12 mouse cellular contexts compared by ENCODE assay signal in the genomic region with DNA sequence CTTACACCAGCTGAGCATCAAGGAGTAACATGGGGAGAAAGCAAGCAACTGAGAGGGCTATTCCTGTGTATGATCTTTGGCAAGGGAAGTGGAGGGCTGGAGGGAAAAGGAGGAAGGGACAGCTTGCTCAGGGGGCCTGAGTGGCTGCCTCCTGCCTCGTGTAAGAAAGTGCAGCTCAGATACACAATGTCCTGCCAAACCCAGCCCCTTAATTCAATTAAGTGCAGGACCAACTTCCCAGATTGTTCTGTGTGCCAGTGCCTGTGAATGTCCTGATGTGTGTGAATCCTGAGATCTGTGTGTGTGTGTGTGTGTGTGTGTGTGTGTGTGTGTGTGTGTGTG. TPM values are rescaled to one million over a fixed set of nuclear protein-coding genes. Genes with fewer than 3 reads are reported as not detected.
DNase-seq lines count a peak whose midpoint lies in the region; ATAC-seq and TF ChIP-seq lines count a peak whose summit lies in the region.
"Had no signal": no experiment of that assay in that cellular context is flagged by ENCODE, and none has a peak within 500 bp of the region (broad histone marks: within the 10 kb centered on the region; RNA-seq: fewer than 3 reads in every experiment).

No protein-coding gene starts in this region.

- H3K9ac ChIP-seq in embryonic facial prominence, embryonic 12.5 days, result no peak overlapping the region
- H3K9ac ChIP-seq in forebrain, embryonic 13.5 days, result peak overlapping the region; percentile 53
- H3K9ac ChIP-seq in limb, embryonic 14.5 days (ENCODE audit: low read depth, low read length, severe bottlenecking), result peak overlapping the region; percentile 34; the same call in 1 of the 2 replicates

- DNase-seq in layer of hippocampus, adult 2 months (ENCODE audit: low spot score in 2 of 2), result no peak
- DNase-seq in layer of hippocampus, postnatal 36 days, result no peak
- DNase-seq in limb, embryonic 14.5 days (ENCODE audit: low spot score), result no peak
- DNase-seq in spleen, postnatal 36 days (ENCODE audit: low spot score in 2 of 2), result no peak
- no peak for DNase-seq in spleen, postnatal 4 days (ENCODE audit: low spot score in 2 of 2)
- DNase-seq: thymus, adult 2 months had no signal

- no peak for TF ChIP-seq POLR2A in limb, embryonic 14.5 days (IDR thresholded peaks at IDR 0.05; ENCODE audit: borderline replicate concordance, extremely low read depth, insufficient read depth, insufficient read length)

- H3K27ac ChIP-seq in layer of hippocampus, adult 2 months, result peak overlapping the region; percentile 80
- peak overlapping the region; percentile 99 for H3K27ac ChIP-seq in embryonic facial prominence, embryonic 12.5 days
- peak overlapping the region; percentile 74; the same call in 1 of the 2 replicates for H3K27ac ChIP-seq in forebrain, embryonic 13.5 days
- H3K27ac ChIP-seq in limb, embryonic 14.5 days (replicated peaks; ENCODE audit: low read depth, low read length), result peak overlapping the region; percentile 70; the same call in 1 of the 2 replicates
- H3K27ac ChIP-seq: kidney, postnatal 0 days; macrophage had no signal

- H3K4me3 ChIP-seq in layer of hippocampus, adult 2 months, result no peak overlapping the region
- H3K4me3 ChIP-seq in embryonic facial prominence, embryonic 12.5 days, result no peak overlapping the region
- no peak overlapping the region for H3K4me3 ChIP-seq in forebrain, embryonic 13.5 days
- H3K4me3 ChIP-seq in limb, embryonic 14.5 days (replicated peaks; ENCODE audit: low read length), result no peak overlapping the region

- H3K4me2 ChIP-seq in embryonic facial prominence, embryonic 12.5 days (replicated peaks), result no peak overlapping the region
- peak overlapping the region; percentile 50; the same call in 1 of the 2 replicates for H3K4me2 ChIP-seq in forebrain, embryonic 13.5 days
- no peak overlapping the region for H3K4me2 ChIP-seq in limb, embryonic 14.5 days (replicated peaks; ENCODE audit: low read depth, low read length, severe bottlenecking)

- TF ChIP-seq CTCF in layer of hippocampus, adult 2 months (conservative IDR thresholded peaks at IDR 0.05), result no peak

- H3K9me3 ChIP-seq in embryonic facial prominence, embryonic 12.5 days, result no peaks in the 10 kb centered on the region
- H3K9me3 ChIP-seq in forebrain, embryonic 13.5 days (replicated peaks), result no peaks in the 10 kb centered on the region
- no peaks in the 10 kb centered on the region for H3K9me3 ChIP-seq in limb, embryonic 14.5 days (ENCODE audit: control insufficient read depth, low read length)

- H3K4me1 ChIP-seq in embryonic facial prominence, embryonic 12.5 days, result peaks cover 83% of the 10 kb centered on the region
- H3K4me1 ChIP-seq in forebrain, embryonic 13.5 days, result peaks cover 100% of the 10 kb centered on the region
- H3K4me1 ChIP-seq in limb, embryonic 14.5 days (ENCODE audit: control insufficient read depth, insufficient read depth, low read length), result peaks cover 92% of the 10 kb centered on the region

- WGBS in embryonic facial prominence, embryonic 12.5 days, result 6% methylated on average over 1 of the region's 1 CpGs
- 5% methylated on average over 1 of the region's 1 CpGs for WGBS in forebrain, embryonic 13.5 days
- 0% methylated on average over 1 of the region's 1 CpGs for WGBS in limb, embryonic 14.5 days

- no peak for ATAC-seq in embryonic facial prominence, embryonic 12.5 days (ENCODE audit: insufficient number of reproducible peaks, insufficient read depth, low FRiP score, low TSS enrichment)
- no peak for ATAC-seq in forebrain, embryonic 13.5 days
- ATAC-seq in limb, embryonic 14.5 days (ENCODE audit: low FRiP score, low read depth), result no peak
- ATAC-seq: activated CD4-positive, CD25-positive, alpha-beta regulatory T cell, adult 4 months had no signal

- no peaks in the 10 kb centered on the region for H3K36me3 ChIP-seq in embryonic facial prominence, embryonic 12.5 days
- H3K36me3 ChIP-seq in forebrain, embryonic 13.5 days (ENCODE audit: poor library complexity, severe bottlenecking), result peaks cover 9% of the 10 kb centered on the region
- peaks cover 6% of the 10 kb centered on the region for H3K36me3 ChIP-seq in limb, embryonic 14.5 days (ENCODE audit: control insufficient read depth, insufficient read depth, low read length)

- peaks cover 36% of the 10 kb centered on the region for H3K27me3 ChIP-seq in embryonic facial prominence, embryonic 12.5 days
- H3K27me3 ChIP-seq in forebrain, embryonic 13.5 days, result peaks cover 47% of the 10 kb centered on the region
- H3K27me3 ChIP-seq in limb, embryonic 14.5 days (ENCODE audit: control insufficient read depth, insufficient read depth, low read length), result no peaks in the 10 kb centered on the region

RNA-seq across cellular contexts. Expression of a gene that starts 16.6 kb away (rescaled TPM):
- under 1 TPM in 1 of 2 experiments, not detected in 1; 0.54 TPM for total RNA-seq in layer of hippocampus, adult 2 months (2021)
- total RNA-seq in layer of hippocampus, postnatal 36 days (2021), result not detected
- 7.1 and 7.4 TPM in 2 replicates for polyA plus RNA-seq in embryonic facial prominence, embryonic 12.5 days (2016; fragmentation: Nextera tagmentation; extraction: Ambion mirVana)
- polyA plus RNA-seq in forebrain, embryonic 13.5 days (2015; fragmentation: Nextera tagmentation; extraction: Ambion mirVana), result 3.7 and 3.8 TPM in 2 replicates
- 4.3 and 4.8 TPM in 2 replicates for polyA plus RNA-seq in limb, embryonic 14.5 days (2012; rRNA removed)
- 5.7 and 6.0 TPM in 2 replicates for polyA plus RNA-seq in limb, embryonic 14.5 days (2014; fragmentation: Nextera tagmentation; extraction: Ambion mirVana)
- total RNA-seq: left cerebral cortex, adult 18-20 months had no signal
- polyA plus RNA-seq: macrophage had no signal

RNA-seq across cellular contexts. Expression of a gene that starts 38.1 kb away (rescaled TPM):
- 1 to 10 TPM; 2.3 to 2.6 TPM for total RNA-seq in layer of hippocampus, adult 2 months (2021)
- 1 to 10 TPM; 1.2 to 2.0 TPM for total RNA-seq in layer of hippocampus, postnatal 36 days (2021)
- 4.9 and 5.0 TPM in 2 replicates for polyA plus RNA-seq in embryonic facial prominence, embryonic 12.5 days (2016; fragmentation: Nextera tagmentation; extraction: Ambion mirVana)
- polyA plus RNA-seq in forebrain, embryonic 13.5 days (2015; fragmentation: Nextera tagmentation; extraction: Ambion mirVana), result 1.9 and 2.1 TPM in 2 replicates
- 7.1 and 7.6 TPM in 2 replicates for polyA plus RNA-seq in limb, embryonic 14.5 days (2012; rRNA removed)
- polyA plus RNA-seq in limb, embryonic 14.5 days (2014; fragmentation: Nextera tagmentation; extraction: Ambion mirVana), result 5.6 and 6.2 TPM in 2 replicates

RNA-seq across cellular contexts. Expression of a gene that starts 51.7 kb away (rescaled TPM):
- 10 to 100 TPM; 91.8 to 93.9 TPM for total RNA-seq in layer of hippocampus, adult 2 months (2021)
- 10 to 100 TPM; 85.9 to 92.2 TPM for total RNA-seq in layer of hippocampus, postnatal 36 days (2021)
- 19.4 and 20.8 TPM in 2 replicates for polyA plus RNA-seq in embryonic facial prominence, embryonic 12.5 days (2016; fragmentation: Nextera tagmentation; extraction: Ambion mirVana)
- 16.1 and 18.6 TPM in 2 replicates for polyA plus RNA-seq in forebrain, embryonic 13.5 days (2015; fragmentation: Nextera tagmentation; extraction: Ambion mirVana)
- polyA plus RNA-seq in limb, embryonic 14.5 days (2012; rRNA removed), result 68.8 and 86.2 TPM in 2 replicates
- 18.5 and 19.8 TPM in 2 replicates for polyA plus RNA-seq in limb, embryonic 14.5 days (2014; fragmentation: Nextera tagmentation; extraction: Ambion mirVana)

RNA-seq across cellular contexts. Expression of a gene that starts 53.3 kb away (rescaled TPM):
- total RNA-seq in layer of hippocampus, adult 2 months (2021), result 100 to 1,000 TPM; 109 to 113 TPM
- total RNA-seq in layer of hippocampus, postnatal 36 days (2021), result 100 to 1,000 TPM in 1 of 2 experiments, 10 to 100 TPM in 1; 95.2 to 115 TPM
- polyA plus RNA-seq in embryonic facial prominence, embryonic 12.5 days (2016; fragmentation: Nextera tagmentation; extraction: Ambion mirVana), result 71.2 and 73.6 TPM in 2 replicates
- polyA plus RNA-seq in forebrain, embryonic 13.5 days (2015; fragmentation: Nextera tagmentation; extraction: Ambion mirVana), result 53.5 and 59.1 TPM in 2 replicates
- polyA plus RNA-seq in limb, embryonic 14.5 days (2012; rRNA removed), result 144 and 158 TPM in 2 replicates
- polyA plus RNA-seq in limb, embryonic 14.5 days (2014; fragmentation: Nextera tagmentation; extraction: Ambion mirVana), result 71.0 and 71.7 TPM in 2 replicates
